Mouse (Mus musculus) embryonic facial prominence, embryonic 15.5 days (tissue): ENCODE results near the gene Rbm20. TPM values are rescaled to one million over a fixed set of nuclear protein-coding genes. Genes with fewer than 3 reads are reported as not detected.

Source experiments
- ATAC-seq: fragments of 200-750 bp; cut with Nextera tagmentation; 2 replicates; pipeline ENCODE4 v1.8.0; 2017; ENCODE audit warnings: low read depth, moderate TSS enrichment; ENCODE audit not compliant: insufficient number of reproducible peaks, low FRiP score, low TSS enrichment
- H3K27ac ChIP-seq: fragments of 300-500 bp; sonication (generic); replicated peaks from 2 replicates; pipeline ENCODE4 v1.5.1; 2015; ENCODE audit warnings: mild to moderate bottlenecking, inconsistent platforms
- H3K27me3 ChIP-seq: fragments of 300-500 bp; sonication (generic); 2 replicates; pipeline ENCODE4 v1.6.1; 2015; ENCODE audit warnings: inconsistent platforms
- H3K36me3 ChIP-seq: fragments of 300-500 bp; sonication (generic); 2 replicates; pipeline ENCODE4 v1.6.1; 2015; ENCODE audit warnings: mild to moderate bottlenecking, inconsistent platforms
- H3K4me1 ChIP-seq: fragments of 300-500 bp; sonication (generic); 2 replicates; pipeline ENCODE4 v1.6.1; 2015; ENCODE audit warnings: inconsistent platforms
- H3K4me2 ChIP-seq: fragments of 300-500 bp; sonication (generic); replicated peaks from 2 replicates; pipeline ENCODE4 v1.6.1; 2015; ENCODE audit warnings: mild to moderate bottlenecking, inconsistent platforms
- H3K4me3 ChIP-seq: fragments of 300-500 bp; sonication (generic); replicated peaks from 2 replicates; pipeline ENCODE4 v1.5.1; 2015; ENCODE audit warnings: mild to moderate bottlenecking, inconsistent platforms
- H3K9ac ChIP-seq: fragments of 300-500 bp; sonication (generic); 2 replicates; pipeline ENCODE4 v1.6.1; 2015; ENCODE audit warnings: inconsistent platforms
- H3K9me3 ChIP-seq: fragments of 300-500 bp; sonication (generic); replicated peaks from 2 replicates; pipeline ENCODE4 v1.6.1; 2016; ENCODE audit warnings: inconsistent platforms
- WGBS: fragments of 180-500 bp; shearing (Covaris S2); methylation state at CpG from one replicate; pipeline ENCODE4 v1.1.7; 2015; 5-methylcytosine and 5-hydroxymethylcytosine counted together
- polyA plus RNA-seq: library from polyadenylated mRNA; unstranded; fragments of >200 nt; fragmentation: Nextera tagmentation; extraction: Ambion mirVana; gene quantifications from 2 replicates; pipeline ENCODE4 v1.2.1, GENCODE M21; 2015

Rbm20 gene
- polyA plus RNA-seq, 1 experiment from 2014 or later, result 5.5 TPM

GRCm38 (mm10) chr19:53793994-53794890 is 117.1 kb downstream of the Rbm20 start:
- no peak overlapping the region for H3K9ac ChIP-seq
- ATAC-seq, result no peak
- no peaks in the 10 kb centered on the region for H3K27me3 ChIP-seq
- peak overlapping the region; percentile 23 for H3K4me2 ChIP-seq
- H3K4me3 ChIP-seq, result no peak overlapping the region
- H3K36me3 ChIP-seq, result no peaks in the 10 kb centered on the region
- no peak overlapping the region; the same call in 1 of the 2 replicates for H3K27ac ChIP-seq
- peaks cover 41% of the 10 kb centered on the region for H3K4me1 ChIP-seq
- no peaks in the 10 kb centered on the region for H3K9me3 ChIP-seq
- 41% methylated on average over 23 of the region's 23 CpGs for WGBS

GRCm38 (mm10) chr19:53794996-53795395 is 117.9 kb downstream of the Rbm20 start:
- Histone ChIP-seq H3K9ac (no peak overlapping the region), H3K4me2 (peak overlapping the region; percentile 23; the same call in 1 of the 2 replicates), H3K4me3 (no peak overlapping the region), H3K9me3 (no peaks in the 10 kb centered on the region), H3K27me3 (no peaks in the 10 kb centered on the region), H3K27ac (peak overlapping the region; percentile 17; the same call in 1 of the 2 replicates), H3K36me3 (no peaks in the 10 kb centered on the region), H3K4me1 (peaks cover 45% of the 10 kb centered on the region)
- ATAC-seq, result no peak
- 30% methylated on average over 4 of the region's 4 CpGs for WGBS

DNA sequence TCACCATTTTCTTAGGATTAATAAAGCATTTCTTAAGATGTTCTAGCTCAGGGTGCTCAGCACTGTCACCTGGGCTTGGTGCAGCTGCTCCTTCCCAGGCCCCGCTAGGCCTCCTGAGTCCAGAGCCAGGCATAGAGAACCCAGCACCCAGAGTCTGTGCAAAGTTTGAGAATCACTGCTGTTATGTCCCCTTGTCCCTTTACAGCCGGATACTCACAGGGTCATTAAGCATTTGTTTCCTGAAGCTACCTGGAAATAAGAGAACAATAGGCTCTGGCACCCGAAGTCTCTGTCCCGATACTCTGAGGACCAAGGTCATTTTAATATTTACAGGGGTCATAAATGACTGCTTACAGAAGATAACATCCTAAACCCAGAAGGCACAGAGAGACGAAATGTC is 118.9 kb downstream of the Rbm20 start:
- no peak overlapping the region for H3K4me3 ChIP-seq
- H3K9ac ChIP-seq, result no peak overlapping the region
- no peak overlapping the region for H3K4me2 ChIP-seq
- no peaks in the 10 kb centered on the region for H3K36me3 ChIP-seq
- H3K9me3 ChIP-seq, result no peaks in the 10 kb centered on the region
- 90% methylated on average over 5 of the region's 5 CpGs for WGBS
- no peaks in the 10 kb centered on the region for H3K27me3 ChIP-seq
- no peak overlapping the region for H3K27ac ChIP-seq
- peaks cover 56% of the 10 kb centered on the region for H3K4me1 ChIP-seq
- no peak for ATAC-seq

GRCm38 (mm10) chr19:53797770-53798169 is 120.7 kb downstream of the Rbm20 start:
- Histone ChIP-seq H3K9ac (no peak overlapping the region), H3K27ac (no peak overlapping the region), H3K27me3 (no peaks in the 10 kb centered on the region), H3K4me3 (no peak overlapping the region), H3K9me3 (no peaks in the 10 kb centered on the region), H3K4me2 (no peak overlapping the region), H3K4me1 (peaks cover 41% of the 10 kb centered on the region), H3K36me3 (no peaks in the 10 kb centered on the region)
- 71% methylated on average over 10 of the region's 10 CpGs for WGBS
- no peak for ATAC-seq

GRCm38 (mm10) chr19:53799885-53800284 is 122.8 kb downstream of the Rbm20 start:
- H3K9me3 ChIP-seq, result no peaks in the 10 kb centered on the region
- 56% methylated on average over 11 of the region's 11 CpGs for WGBS
- H3K36me3 ChIP-seq, result no peaks in the 10 kb centered on the region
- peak overlapping the region; percentile 18; the same call in 1 of the 2 replicates for H3K27ac ChIP-seq
- H3K4me1 ChIP-seq, result peaks cover 22% of the 10 kb centered on the region
- H3K9ac ChIP-seq, result no peak overlapping the region
- no peak for ATAC-seq
- no peak overlapping the region for H3K4me3 ChIP-seq
- no peak overlapping the region for H3K4me2 ChIP-seq
- no peaks in the 10 kb centered on the region for H3K27me3 ChIP-seq

- Histone ChIP-seq H3K4me2 (no peak overlapping the region; the same call in 1 of the 2 replicates), H3K9ac (no peak overlapping the region), H3K36me3 (no peaks in the 10 kb centered on the region), H3K27me3 (no peaks in the 10 kb centered on the region), H3K9me3 (no peaks in the 10 kb centered on the region), H3K4me3 (no peak overlapping the region), H3K4me1 (peaks cover 16% of the 10 kb centered on the region), H3K27ac (peak overlapping the region; percentile 18; the same call in 1 of the 2 replicates)
- 51% methylated on average over 15 of the region's 15 CpGs for WGBS
- peak; percentile 12; the same call in 1 of the 2 replicates for ATAC-seq
Observed at GRCm38 (mm10) chr19:53800365-53800999, 123.4 kb downstream of the Rbm20 start.

DNA sequence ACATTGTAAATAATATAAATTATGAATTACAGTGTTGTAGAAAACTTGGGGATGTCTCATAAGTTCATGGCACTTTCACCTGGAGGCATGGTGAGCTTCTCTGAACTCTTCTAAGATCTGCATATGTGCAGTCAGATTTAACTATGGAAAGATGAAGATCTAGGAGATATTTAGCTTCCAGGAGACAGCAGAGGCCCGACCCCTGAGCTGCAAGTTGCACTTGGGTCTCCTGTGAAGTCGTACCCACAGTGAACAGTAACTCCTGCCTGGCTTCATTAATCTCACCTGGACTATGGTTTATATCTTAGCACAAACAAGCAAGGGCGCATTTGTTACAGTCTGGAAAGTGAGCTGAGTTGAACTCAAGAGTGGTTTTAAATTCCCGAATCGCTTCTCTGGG is 124.3 kb downstream of the Rbm20 start:
- peaks cover 19% of the 10 kb centered on the region for H3K4me1 ChIP-seq
- H3K4me2 ChIP-seq, result no peak overlapping the region
- WGBS, result 83% methylated on average over 5 of the region's 5 CpGs
- no peak for ATAC-seq
- H3K9me3 ChIP-seq, result no peaks in the 10 kb centered on the region
- no peak overlapping the region for H3K9ac ChIP-seq
- H3K4me3 ChIP-seq, result no peak overlapping the region
- H3K27me3 ChIP-seq, result no peaks in the 10 kb centered on the region
- H3K36me3 ChIP-seq, result no peaks in the 10 kb centered on the region
- no peak overlapping the region for H3K27ac ChIP-seq

DNA sequence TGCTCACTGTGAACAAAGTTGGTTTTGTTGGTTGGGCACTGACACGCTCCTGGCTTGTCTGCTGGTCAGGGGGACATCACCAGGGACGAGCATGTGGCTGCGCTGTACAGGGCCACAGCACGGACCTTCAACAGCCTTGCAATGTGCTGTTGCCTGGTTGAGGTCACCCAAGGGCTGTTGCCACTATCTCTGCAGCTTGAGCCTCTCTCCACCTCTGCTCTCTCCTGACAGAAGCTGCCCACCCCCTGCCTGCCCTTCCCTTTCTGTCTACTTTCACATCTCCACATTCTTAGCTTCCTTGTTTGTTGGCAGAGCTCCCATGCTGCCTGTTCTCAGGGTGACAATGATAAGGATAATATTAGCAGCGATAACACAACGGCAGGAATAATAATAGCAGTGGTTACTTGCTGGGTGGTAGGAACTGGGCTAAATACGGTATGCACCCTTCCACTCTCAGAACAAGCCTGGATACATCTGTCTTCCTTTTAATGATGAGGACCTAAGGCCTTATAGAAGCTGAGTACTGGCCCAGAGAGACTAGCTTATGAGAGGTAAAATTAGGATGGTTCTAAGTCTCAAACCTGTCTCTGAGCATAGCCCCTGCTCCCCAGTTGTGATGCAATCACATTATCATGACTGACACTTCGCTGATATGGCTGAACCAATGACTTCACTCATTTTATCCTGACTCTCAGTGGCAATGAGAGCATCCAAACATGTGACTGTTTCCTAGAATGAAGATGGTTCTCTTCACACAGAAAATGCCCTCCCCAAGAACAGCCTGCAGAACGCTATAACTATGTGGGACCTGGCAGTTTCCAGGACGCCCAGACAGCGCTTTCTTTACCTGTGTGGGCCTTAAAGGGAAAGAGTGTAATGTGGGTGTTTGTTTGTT is 124.9 kb downstream of the Rbm20 start:
- H3K27me3 ChIP-seq, result no peaks in the 10 kb centered on the region
- H3K36me3 ChIP-seq, result no peaks in the 10 kb centered on the region
- H3K4me1 ChIP-seq, result peaks cover 23% of the 10 kb centered on the region
- no peak overlapping the region for H3K9ac ChIP-seq
- H3K4me2 ChIP-seq, result no peak overlapping the region
- H3K9me3 ChIP-seq, result no peaks in the 10 kb centered on the region
- H3K4me3 ChIP-seq, result no peak overlapping the region
- WGBS, result 80% methylated on average over 11 of the region's 11 CpGs
- no peak overlapping the region for H3K27ac ChIP-seq
- no peak for ATAC-seq

- H3K36me3 ChIP-seq, result no peaks in the 10 kb centered on the region
- H3K4me3 ChIP-seq, result no peak overlapping the region
- H3K9me3 ChIP-seq, result no peaks in the 10 kb centered on the region
- no peak overlapping the region for H3K27ac ChIP-seq
- H3K4me2 ChIP-seq, result no peak overlapping the region
- H3K27me3 ChIP-seq, result no peaks in the 10 kb centered on the region
- ATAC-seq, result no peak
- 64% methylated on average over 2 of the region's 2 CpGs for WGBS
- no peak overlapping the region for H3K9ac ChIP-seq
- H3K4me1 ChIP-seq, result peaks cover 37% of the 10 kb centered on the region
Observed at GRCm38 (mm10) chr19:53803954-53804353, 126.8 kb downstream of the Rbm20 start.

- WGBS, result 73% methylated on average over 3 of the region's 3 CpGs
- peaks cover 41% of the 10 kb centered on the region for H3K4me1 ChIP-seq
- no peak overlapping the region for H3K4me2 ChIP-seq
- no peak overlapping the region for H3K4me3 ChIP-seq
- H3K9ac ChIP-seq, result no peak overlapping the region
- H3K27ac ChIP-seq, result no peak overlapping the region
- no peaks in the 10 kb centered on the region for H3K27me3 ChIP-seq
- no peaks in the 10 kb centered on the region for H3K36me3 ChIP-seq
- no peaks in the 10 kb centered on the region for H3K9me3 ChIP-seq
- no peak for ATAC-seq
Observed at GRCm38 (mm10) chr19:53805063-53805462, 128.0 kb downstream of the Rbm20 start.
